Mouse (Mus musculus) left cerebral cortex, adult 2 months (tissue): Measurements from ENCODE around the gene Ptprn. TPM values are rescaled to one million over a fixed set of nuclear protein-coding genes. Genes with fewer than 3 reads are reported as not detected.

Source experiments
- DNase-seq, 2 experiments: peaks; one replicate each; pipeline ENCODE4 v3.0.0; 2021 to 2022; ENCODE audit warnings: low spot score in 2 of 2, mixed read lengths in 1 of 2; ENCODE audit errors: extremely low spot score in 1 of 2
- H3K27ac ChIP-seq: fragments of 200-600 bp; 2 replicates; pipeline ENCODE4 v1.8.1; 2022
- H3K4me3 ChIP-seq: fragments of 200-600 bp; 2 replicates; pipeline ENCODE4 v1.8.1; 2022
- CTCF ChIP-seq: fragments of 200-600 bp; IDR thresholded peaks from 2 replicates; pipeline ENCODE4 v1.8.1; 2022; ENCODE audit warnings: antibody characterized with exemption, mild to moderate bottlenecking, moderate library complexity
- intact Hi-C: fragments of 180-260 bp; cut with DNase I; formaldehyde crosslinking; loops from one replicate; pipeline ENCODE4 v1.15.1; 2025
- total RNA-seq, 2 experiments: library from RNA; stranded (reverse); gene quantifications; 2 replicates each; pipeline ENCODE4 v1.2.3; 2021

Ptprn gene
- total RNA-seq, 2 experiments from 2014 or later, result 507 to 550 TPM

- intact Hi-C loops, result loop anchor here (5.0 kb wide), 2 partner anchors 34 to 69 kb away; partner anchors contain the start of genes Abcb6 and Tuba4a
- Histone ChIP-seq H3K27ac (peak overlapping the region; percentile 61), H3K4me3 (no peak overlapping the region)
- peak; percentile 89 for TF ChIP-seq CTCF
- DNase-seq, result peak; percentile 76
Measured at GRCm38 (mm10) chr1:75251112-75251970, 13.0 kb downstream of the Ptprn start.

DNA sequence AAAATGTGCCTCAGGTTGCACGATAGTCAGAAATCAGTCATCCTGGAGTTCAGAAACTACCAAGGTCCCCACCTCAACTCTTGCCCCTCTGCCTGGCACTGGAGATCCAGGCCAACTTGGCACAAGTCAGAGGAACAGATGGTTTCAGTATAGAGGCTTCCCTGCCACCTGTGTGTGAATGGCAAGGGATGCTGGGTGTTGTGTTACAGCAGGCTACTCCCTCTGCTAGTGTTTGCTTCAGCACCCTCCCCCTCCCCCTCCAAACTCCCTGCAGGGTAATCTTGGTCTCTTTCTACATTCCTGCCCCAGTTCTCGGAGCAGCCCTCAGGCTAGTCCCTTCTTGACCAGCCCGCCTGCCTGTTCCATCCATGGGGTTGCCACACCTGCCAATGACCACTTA lies 13.8 kb downstream of the Ptprn start:
- H3K4me3 ChIP-seq, result no peak overlapping the region
- no peak for DNase-seq
- no peak overlapping the region for H3K27ac ChIP-seq
- intact Hi-C loops, result loop anchor here (5.0 kb wide), 2 partner anchors 33 to 68 kb away; partner anchors contain the start of genes Abcb6 and Tuba4a
- no peak for TF ChIP-seq CTCF

DNA sequence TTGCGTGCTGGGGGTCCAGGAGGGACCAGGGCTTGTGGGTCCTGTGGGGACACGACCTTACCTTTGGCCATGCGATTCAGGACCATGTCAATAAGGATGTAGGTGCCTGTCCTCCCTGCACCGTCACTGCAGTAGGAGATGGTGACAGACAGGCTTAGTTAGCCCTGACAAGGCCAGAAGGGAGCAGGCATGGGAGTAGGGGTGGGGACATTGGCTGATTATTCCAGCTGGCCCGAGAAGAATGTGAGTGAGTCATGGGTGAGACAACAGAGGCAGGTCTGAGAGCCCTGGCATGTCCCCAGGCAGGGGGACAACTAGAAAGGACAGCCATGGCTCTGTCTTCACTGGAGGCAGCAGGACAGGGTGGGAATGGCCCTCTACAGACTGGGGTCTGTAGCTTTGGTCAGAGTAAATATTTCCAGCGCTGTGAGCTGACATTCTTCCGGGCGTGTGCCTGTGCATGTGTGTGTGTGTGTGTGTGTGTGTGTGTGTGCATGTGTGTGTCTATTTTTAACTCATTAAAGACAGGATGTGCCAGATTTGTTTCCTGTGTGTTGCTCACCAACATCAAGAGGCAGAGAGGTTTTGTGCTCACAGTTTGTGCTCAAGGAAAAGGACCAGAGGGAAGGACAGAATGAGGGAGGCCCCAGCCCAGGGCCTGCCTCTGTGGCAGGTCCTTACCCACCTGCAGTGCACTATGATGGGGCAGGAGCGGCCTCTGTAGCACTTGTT lies 16.1 kb downstream of the Ptprn start:
- intact Hi-C loops, result no loop called here
- Histone ChIP-seq H3K4me3 (no peak overlapping the region), H3K27ac (peak overlapping the region; percentile 55)
- TF ChIP-seq CTCF, result no peak
- no peak for DNase-seq

DNA sequence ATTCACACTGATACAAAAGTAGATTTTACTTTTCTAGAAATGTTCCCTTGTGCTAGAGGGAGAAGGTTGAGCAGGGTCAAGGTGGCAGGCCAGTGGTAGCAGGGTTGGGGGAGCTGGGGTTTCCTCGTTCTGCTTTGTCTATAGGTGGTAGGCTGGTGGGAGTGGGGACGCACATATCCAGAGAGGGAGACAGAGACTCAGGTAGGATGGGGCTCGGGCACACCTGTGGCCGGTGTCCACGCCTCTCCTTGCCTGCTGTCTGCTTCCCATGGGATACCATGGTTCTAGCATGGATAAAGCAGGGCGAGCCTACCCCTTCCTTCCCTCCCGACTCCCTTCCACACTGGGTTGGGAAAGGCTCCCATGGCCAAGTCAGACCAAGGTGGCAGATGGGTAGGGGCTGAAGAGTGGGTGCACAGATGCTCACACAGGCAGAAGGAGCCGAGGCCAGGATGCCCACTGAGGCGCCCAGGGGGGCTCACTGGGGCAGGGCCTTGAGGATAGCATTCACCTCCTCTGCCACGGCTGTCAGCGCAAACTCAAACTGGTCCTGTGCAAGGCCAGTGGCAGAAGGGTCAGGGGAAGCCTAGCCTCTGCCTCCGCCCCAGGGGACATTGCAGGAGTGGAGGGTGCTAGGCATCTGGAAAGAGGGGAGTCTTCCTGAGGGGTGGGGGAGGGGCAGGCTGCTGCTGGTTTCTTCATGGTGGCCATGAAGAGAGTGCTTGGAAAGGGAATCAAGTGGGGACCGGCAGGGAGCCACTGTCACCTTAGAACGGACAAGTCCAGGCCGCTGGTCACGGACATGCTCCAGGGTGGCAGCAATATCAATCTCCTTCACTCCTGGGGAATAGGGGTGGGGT lies 17.0 kb downstream of the Ptprn start:
- no peak for TF ChIP-seq CTCF
- Histone ChIP-seq H3K4me3 (no peak overlapping the region), H3K27ac (peak overlapping the region; percentile 48; the same call in 1 of the 2 replicates)
- intact Hi-C loops, result no loop called here
- DNase-seq, result no peak

DNA sequence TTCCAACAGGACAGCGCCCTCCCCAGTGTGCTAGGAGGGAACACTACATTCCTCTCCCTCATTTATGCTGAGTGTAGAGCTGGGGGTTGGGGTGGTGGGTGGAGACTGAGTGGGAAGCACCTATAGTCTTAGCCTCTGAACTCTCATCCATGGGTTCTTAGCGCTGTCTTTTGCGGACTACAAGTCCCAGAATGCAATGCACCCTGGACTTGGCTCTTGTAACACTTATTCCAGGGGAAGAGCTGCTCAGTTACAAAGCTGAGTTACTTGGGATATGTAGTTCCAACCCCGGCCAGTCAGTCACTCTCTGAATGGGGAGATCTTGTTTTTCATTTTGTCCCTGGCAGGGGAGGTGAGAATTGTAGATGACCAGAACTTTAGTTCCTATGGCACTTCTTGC lies 19.5 kb downstream of the Ptprn start:
- intact Hi-C loops, result no loop called here
- no peak for TF ChIP-seq CTCF
- Histone ChIP-seq H3K4me3 (no peak overlapping the region), H3K27ac (peak overlapping the region; percentile 87)
- DNase-seq, result no peak

DNA sequence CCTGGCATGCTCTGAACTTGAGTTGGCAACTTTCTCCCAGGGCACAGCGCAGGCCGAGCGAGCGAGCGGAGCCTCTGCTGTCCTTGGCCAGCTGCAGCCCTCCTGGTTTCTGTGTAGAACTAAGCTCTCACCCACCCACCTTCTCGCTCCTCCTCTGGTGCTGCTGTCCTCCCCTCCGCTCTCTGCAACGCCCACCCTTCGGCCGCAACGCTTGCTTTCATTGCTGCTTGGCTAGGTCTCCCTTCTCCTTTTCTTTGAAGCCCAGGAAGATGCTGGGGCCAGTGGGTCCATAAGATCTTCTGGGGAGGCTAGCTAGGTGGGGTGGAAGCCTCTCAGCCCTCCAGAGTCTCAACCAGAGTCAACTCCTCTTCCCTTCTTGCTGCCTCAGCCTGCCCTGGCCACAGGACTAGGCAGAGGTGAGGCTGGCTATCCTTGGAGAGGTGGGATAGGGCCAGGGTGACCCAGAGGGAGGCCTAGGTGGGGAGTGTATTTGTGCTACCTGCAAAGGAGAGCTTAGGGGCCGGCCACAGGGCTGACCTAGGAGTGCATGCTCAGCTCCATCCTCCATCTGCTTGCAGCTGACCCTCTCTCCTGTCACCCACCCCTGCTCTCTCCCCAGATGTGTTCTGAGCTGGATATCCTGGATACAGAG lies 20.0 kb downstream of the Ptprn start:
- H3K4me3 ChIP-seq, result no peak overlapping the region
- intact Hi-C loops, result no loop called here
- H3K27ac ChIP-seq, result peak overlapping the region; percentile 87
- no peak for TF ChIP-seq CTCF
- no peak for DNase-seq

GRCm38 (mm10) chr1:75243411-75243810 lies 20.9 kb downstream of the Ptprn start:
- Histone ChIP-seq H3K27ac (peak overlapping the region; percentile 87; the same call in 1 of the 2 replicates), H3K4me3 (no peak overlapping the region)
- intact Hi-C loops, result no loop called here
- TF ChIP-seq CTCF, result no peak
- DNase-seq, result no peak

DNA sequence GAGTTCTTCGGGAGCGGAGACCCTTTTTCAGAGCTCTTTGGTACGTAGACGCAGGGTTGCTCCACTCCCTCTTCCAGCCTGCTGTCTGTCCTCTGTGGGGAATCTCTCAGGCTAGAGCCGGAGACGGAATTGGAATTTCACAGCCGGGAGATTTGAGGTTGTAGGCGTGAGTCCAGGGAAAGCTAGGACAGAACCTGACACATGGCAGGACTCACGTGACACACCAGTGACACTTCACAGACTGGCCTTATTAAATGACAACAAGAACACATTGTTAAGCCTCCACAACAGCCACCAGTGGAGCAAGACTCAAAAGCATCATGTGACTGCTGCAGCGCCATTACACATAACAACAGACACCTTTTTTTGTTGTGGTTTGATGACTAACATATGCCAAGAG lies 24.7 kb downstream of the Ptprn start:
- DNase-seq, result no peak
- no peak for TF ChIP-seq CTCF
- H3K4me3 ChIP-seq, result no peak overlapping the region
- intact Hi-C loops, result no loop called here
- H3K27ac ChIP-seq, result peak overlapping the region; percentile 77

GRCm38 (mm10) chr1:75236117-75237050 lies 27.9 kb downstream of the Ptprn start, which contains the start of gene Dnajb2:
Gene Dnajb2 (plus strand): TSS chr1:75236406.
- intact Hi-C loops, result loop anchor here (1.0 kb wide), 1 partner anchor 17 kb away; the partner anchor contains the start of gene Tuba4a
- H3K4me3 ChIP-seq, result peak within 1 kb of the TSS; percentile 59
- H3K27ac ChIP-seq, result peak within 1 kb of the TSS; percentile 100
- peak; percentile 87 to 88 for DNase-seq
- no peak for TF ChIP-seq CTCF

GRCm38 (mm10) chr1:75234606-75235005 lies 29.7 kb downstream of the Ptprn start:
- intact Hi-C loops, result no loop called here
- DNase-seq, result peak; percentile 67 to 70
- Histone ChIP-seq H3K27ac (peak overlapping the region; percentile 16; the same call in 1 of the 2 replicates), H3K4me3 (no peak overlapping the region)
- TF ChIP-seq CTCF, result peak; percentile 80
